Mouse (Mus musculus): ENCODE data around the gene Comp.

The Comp gene

DNA sequence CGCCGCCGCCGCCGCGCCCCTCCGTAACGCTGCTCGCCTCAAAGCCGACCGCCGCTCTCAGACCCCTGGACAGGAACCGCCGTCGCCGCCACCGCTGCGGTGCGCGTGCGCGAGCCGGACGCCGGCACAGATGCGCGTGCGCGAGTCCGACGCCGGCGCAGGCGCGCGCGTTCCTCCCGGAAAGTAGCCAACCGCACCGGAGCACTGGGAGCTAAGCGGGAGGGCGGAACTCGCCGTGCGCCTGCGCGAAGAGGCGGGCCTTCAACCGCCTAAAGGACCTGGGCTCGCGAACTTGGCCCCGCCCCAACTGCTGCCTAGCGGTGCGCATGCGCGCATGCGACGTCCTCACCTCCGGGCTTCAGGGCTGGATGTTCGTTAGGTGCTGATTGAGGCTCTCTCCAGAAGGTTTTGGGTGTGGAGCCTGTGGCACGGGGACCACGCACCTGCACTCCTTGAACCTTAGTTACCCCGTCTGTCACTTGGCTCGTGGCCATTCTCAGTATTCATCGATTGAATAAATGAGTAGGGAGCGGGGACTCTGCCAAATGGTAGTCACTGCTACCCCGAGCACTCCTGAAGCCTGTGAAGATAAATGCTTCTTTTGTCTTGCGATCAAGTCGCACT, 20.1 kb upstream of the Comp start, which contains the start of gene Upf1:
Gene Upf1, minus strand, starts transcription at position 85 of the 624 bp plus-strand sequence.
- peak; percentile 100 for DNase-seq

- no peak for DNase-seq
Measured at GRCm38 (mm10) chr8:70354004-70354403, 19.4 kb upstream of the Comp start.

DNA sequence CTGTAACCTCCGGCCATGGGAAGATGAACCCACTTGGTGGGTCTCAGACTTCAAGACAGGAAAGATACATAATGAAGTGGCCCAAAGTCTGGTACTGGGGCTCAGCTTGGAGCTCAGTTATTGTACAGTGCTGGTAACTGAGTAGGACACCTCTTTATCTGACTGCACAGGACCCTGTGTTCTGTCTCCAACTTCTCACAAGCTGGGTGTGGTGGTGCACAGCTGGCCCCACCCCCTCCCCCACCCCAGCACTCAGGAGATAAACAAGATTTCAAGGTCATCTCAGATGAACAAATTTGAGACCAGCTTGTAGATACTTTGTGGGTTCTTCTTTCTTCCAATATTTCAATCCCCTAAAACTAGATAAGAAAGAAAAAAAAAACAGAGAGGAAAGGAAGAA, 17.2 kb upstream of the Comp start:
- no peak for DNase-seq

- DNase-seq = no peak
Measured at GRCm38 (mm10) chr8:70359411-70359810, 13.9 kb upstream of the Comp start.

- no peak for DNase-seq
Measured at GRCm38 (mm10) chr8:70360769-70361168, 12.6 kb upstream of the Comp start.

DNA sequence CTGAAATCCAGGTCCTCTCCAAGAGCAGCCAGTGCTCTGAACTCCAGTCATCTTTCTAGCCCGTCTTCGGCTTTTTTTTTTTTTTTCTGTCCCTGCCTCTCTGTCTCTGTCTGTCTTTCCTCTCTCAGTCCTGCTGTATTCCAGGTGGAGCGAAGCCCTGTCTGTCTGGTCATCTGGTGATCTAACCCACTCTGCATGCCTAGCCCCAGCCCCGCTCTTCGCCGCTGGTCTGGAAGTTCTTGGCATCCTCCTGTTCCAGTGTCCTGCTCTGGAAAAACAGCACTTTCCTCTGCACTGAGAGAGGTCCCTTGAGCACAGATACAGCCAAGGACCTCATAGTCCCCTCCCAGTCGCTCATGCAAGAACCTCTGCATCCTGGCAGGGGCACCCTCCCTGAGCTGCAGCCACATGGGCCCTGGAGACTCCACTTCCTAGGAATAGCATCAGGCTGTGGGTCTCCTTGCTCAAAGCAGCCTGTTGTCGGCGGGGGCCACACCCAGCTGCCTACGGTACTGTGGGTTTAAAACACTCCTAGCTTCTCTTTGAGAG, 11.8 kb upstream of the Comp start:
- no peak for DNase-seq

DNA sequence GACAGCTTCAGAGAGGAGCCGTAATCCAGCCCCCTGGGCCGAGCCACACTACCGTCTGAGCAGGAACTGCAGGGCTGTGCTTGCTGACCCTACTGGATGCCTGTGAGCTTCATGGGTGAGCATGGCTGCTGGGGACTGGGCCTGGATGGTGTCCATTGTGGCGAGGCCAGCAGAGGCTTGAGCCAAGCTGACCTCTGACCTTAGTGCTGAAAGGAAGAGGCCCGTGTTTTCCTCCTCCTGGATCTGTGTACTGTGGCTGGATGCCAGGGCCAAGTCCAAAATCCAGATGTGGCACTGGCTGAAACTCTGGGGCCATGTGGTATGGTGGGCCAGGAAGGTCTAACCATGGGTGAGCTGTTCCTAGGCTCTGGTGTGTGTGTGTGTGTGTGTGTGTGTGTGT, 9.3 kb upstream of the Comp start:
- DNase-seq = no peak

- DNase-seq = no peak
Measured at GRCm38 (mm10) chr8:70366588-70366987, 6.8 kb upstream of the Comp start.

- no peak for DNase-seq
Measured at GRCm38 (mm10) chr8:70370476-70370875, 2.9 kb upstream of the Comp start.

GRCm38 (mm10) chr8:70371951-70372350, 1.4 kb upstream of the Comp start:
- no peak for DNase-seq

DNA sequence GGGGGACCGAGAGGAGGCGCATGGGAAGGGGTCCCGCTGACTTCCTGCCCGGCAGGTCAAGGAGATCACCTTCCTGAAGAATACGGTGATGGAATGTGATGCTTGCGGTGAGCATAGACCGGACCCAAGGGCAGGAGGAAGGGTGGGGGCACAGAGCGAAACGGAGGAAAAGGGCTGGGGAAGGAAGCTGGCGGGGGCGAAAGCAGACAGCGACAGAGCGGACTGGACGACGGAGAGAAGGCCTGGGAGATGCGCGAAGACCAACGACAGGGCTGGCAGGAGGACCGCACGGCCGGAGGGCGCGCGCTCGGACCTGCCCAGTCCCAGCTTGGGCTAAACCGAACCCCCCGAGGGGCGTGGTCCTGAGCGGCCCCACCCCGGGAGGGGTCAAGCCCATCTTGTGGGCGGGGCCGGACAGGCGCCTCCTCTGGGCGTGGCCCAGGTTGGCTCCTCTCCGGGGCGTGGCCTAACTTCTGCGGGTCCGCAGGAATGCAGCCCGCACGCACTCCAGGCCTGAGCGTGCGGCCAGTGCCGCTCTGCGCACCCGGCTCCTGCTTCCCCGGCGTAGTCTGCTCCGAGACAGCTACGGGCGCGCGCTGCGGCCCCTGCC, 1.1 kb downstream of the Comp start:
- DNase-seq = peak; percentile 93

- DNase-seq = peak; percentile 36
Measured at GRCm38 (mm10) chr8:70375212-70375859, 2.0 kb downstream of the Comp start.

DNA sequence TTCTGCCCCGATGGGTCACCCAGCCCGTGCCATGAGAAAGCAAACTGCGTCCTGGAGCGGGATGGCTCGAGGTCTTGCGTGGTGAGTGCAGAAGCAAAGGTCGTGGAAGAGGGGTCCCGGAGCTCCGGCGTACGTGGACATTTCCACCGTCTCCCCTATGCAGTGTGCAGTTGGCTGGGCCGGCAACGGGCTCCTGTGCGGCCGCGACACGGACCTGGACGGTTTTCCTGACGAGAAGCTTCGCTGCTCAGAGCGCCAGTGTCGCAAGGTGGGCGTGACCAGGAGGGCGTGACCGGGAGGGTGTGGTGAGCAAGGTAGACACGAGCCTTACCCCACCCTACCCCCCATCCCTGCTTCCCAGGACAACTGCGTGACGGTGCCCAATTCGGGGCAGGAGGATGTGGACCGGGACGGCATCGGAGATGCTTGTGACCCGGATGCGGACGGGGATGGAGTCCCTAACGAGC, 3.0 kb downstream of the Comp start:
- peak; percentile 40 for DNase-seq

GRCm38 (mm10) chr8:70377049-70377448, 3.7 kb downstream of the Comp start:
- no peak for DNase-seq

GRCm38 (mm10) chr8:70380069-70380468, 6.7 kb downstream of the Comp start:
- DNase-seq = no peak

DNA sequence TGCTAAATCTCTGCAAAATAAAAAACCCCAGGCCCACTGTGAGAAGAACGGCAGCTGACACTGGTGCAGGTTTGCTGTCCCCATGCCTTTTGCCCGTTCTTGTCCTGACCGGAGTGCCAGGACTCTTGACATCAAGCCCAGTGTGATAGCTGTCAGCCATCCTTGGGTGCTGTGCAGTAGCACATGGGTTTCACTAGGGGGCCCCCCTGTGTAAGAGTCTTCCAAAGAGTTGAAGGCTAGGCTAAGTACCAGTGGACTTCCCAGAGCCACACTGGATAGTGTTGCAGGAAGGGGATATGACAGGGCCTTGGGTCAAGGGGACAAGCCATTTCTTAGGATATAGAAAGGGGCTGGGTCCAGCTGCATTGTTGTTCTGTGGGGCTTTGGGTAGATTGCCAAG, 9.9 kb downstream of the Comp start:
- DNase-seq = peak; percentile 77

DNA sequence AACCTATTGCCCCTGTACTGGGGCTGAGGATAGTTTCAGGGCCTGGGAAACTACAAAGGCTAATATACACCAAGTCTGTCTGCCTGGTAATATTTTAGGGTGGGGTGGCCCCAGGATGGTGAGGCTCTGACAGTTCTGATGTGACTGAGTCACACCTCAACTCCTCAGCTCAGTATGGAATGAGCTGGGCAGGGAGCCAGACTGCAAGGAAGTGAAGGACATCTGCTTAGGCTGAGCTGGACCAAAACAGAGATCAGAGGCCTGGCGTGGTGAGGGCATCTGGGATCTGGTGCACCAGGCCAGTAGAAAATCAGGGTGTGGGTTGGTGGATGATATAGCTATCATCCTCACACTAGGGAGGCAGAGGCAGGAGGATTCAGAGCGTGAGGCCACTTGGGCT, 16.3 kb downstream of the Comp start:
- peak; percentile 50 for DNase-seq

DNA sequence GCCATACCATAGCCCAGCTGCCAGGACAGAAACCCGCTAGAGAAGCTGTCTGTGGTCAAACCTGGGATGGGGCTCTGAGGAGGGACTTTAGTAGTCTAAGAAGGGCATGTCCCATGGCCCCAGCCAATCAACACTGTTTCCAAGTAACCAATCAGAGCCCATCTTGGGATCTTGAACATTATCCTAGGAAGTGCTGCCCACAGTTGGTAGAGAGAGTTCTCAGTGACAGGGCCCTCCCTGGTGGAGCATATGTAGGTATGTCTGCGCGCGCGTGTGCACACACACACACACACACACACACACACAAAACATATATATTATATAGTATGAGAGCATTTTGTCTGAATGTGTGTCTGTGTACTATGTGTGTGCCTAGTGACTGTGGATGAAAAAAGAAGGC, 19.7 kb downstream of the Comp start:
- no peak for DNase-seq

DNA sequence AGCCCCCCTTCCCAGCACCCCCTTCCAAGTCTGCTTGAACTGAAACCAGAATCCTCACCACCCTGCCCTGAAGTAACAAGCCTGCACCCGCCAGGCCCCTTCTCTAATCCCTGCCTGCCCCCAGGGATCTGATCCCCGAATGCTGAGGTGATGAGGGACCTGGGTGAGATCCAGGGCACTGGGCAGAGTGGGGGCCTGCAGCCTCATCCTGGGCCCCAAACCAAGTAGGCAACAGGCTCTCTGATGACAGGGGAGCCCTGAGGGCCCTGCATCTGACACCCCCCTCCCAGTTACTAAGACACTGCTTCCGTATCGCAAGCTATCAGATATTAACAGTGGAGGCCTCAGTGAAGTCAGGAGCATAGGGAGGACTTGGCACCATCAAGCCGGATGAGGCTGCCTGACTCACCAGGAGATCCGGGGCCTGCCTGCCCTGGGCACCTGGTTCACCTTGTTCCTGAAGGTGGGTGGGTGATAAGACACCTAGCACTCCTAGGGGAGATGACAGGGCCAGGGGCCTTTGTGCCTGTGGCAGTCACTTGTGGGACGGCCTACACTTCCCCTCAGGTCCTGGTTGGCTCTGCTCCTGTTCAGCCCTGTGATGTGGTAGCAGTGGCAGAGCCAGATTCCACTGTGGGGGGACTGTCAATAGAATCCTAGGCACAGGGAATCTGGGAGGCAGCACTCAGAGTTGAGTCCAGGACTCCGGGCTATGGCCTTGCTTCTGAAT, 21.1 kb downstream of the Comp start:
- peak; percentile 46 for DNase-seq

DNA sequence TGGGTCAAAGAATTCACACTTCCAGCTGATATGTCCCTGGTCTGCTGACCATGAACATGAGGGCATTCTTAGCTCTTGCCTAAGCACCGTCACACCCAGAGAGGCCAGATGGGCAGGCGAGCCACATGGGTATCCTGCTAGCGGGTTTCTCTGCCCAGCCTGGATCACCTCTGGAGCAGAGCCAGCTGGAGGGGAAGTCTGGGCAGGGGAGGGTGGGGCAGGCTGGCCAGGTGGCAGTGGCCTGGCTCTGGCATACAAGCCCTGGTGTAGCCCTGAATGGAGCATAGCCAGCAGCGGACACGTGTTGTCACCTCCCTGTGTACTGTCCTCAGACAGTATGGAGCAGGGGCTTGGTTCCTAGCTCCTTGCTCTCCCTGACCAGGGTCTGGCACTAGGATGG, 22.3 kb downstream of the Comp start:
- peak; percentile 92 for DNase-seq

GRCm38 (mm10) chr8:70396184-70396583, 22.8 kb downstream of the Comp start:
- peak; percentile 54 for DNase-seq

DNA sequence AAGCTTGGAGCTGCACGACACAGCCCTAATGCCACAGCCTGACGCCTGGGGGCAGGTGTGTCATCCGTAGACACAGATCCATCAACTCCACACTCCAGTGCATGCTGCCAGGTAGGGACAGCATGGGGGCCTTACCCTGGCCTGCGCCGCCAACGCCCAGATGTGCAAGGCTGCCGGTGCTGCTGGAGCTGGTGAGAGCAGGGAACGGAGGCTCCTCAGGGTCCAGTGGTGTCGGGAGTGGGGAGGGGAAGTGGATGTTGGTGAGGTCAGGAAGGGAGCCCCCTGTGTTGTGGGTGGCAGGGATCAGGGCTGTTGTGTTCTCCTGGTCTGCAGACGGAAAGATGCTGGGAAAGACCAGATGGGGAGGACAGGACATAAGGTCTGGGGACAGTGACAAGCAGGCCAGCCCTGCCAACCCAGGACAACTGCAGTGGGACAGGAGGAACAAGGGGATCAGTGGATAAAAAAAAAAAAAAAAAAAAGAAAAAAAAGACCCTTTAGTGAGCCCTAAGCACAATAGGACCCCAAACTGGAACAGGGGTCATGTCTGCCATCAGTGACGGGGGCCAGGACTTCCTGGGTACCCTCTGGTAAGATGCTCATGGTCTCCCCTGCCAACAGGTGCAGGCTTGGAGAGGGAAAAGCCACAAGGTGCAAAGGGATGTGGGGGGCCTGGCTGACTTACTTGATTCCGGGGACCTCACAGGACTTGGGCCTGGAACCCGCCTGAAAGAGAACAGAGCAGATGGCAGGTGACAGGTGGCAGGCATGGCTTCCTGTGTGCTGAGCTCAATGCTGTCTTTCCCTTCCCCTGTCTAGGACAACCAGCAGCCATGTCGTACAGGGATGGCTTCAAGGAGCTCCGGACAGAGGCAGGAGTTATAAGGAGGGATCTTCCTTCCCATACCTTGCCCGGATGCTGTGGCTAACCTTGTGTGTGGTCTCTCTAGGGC, 24.5 kb downstream of the Comp start:
- DNase-seq = peak; percentile 88

Measured in cerebellum, adult 8-10 months (tissue).